Mouse (Mus musculus) megakaryocyte, embryonic 14.5 days (primary cell): Measurements from ENCODE around the gene 1700010I14Rik. TPM values are rescaled to one million over a fixed set of nuclear protein-coding genes. Genes with fewer than 3 reads are reported as not detected.

ENCODE experiments used
- H3K27me3 ChIP-seq: replicated peaks from 2 replicates; pipeline ENCODE3; 2012; ENCODE audit warnings: inconsistent platforms
- H3K36me3 ChIP-seq: replicated peaks from 2 replicates; pipeline ENCODE3; 2012; ENCODE audit warnings: low read length, inconsistent platforms, mixed read lengths
- H3K4me1 ChIP-seq: 2 replicates; pipeline ENCODE4 v1.6.1; 2012; ENCODE audit warnings: inconsistent platforms
- H3K4me3 ChIP-seq: replicated peaks from 2 replicates; pipeline ENCODE3; 2012; ENCODE audit warnings: moderate library complexity, mild to moderate bottlenecking, inconsistent platforms
- H3K9me3 ChIP-seq: 2 replicates; pipeline ENCODE4 v1.6.1; 2012; ENCODE audit warnings: inconsistent platforms
- FLI1 ChIP-seq: IDR thresholded peaks from 2 replicates; pipeline ENCODE4 v1.6.1; 2012; ENCODE audit warnings: low read length, inconsistent platforms, mixed read lengths
- GATA1 ChIP-seq: IDR thresholded peaks from 3 replicates; pipeline ENCODE4 v1.6.1; 2012; ENCODE audit warnings: mixed read lengths, low read length, inconsistent platforms, borderline replicate concordance
- polyA plus RNA-seq: library from polyadenylated mRNA; stranded (reverse); fragments of >175 nt; gene quantifications from 2 replicates; pipeline ENCODE4 v1.2.3, GENCODE M21; 2012; ENCODE audit warnings: low replicate concordance; ENCODE audit not compliant: insufficient read depth

Gene 1700010I14Rik
- 0.47 TPM in 1 of 2 replicates, not detected in the other for polyA plus RNA-seq

GRCm38 (mm10) chr17:8988119-8988807, at the start of gene 1700010I14Rik:
Gene 1700010I14Rik, plus strand, starts transcription at chr17:8988333.
- TF ChIP-seq GATA1, result no peak
- no peak for TF ChIP-seq FLI1
- peak within 1 kb of the TSS; percentile 92 for H3K4me3 ChIP-seq
- H3K9me3 ChIP-seq, result no peaks in the 10 kb centered on the region
- no peaks in the 10 kb centered on the region for H3K27me3 ChIP-seq
- H3K36me3 ChIP-seq, result peaks cover 16% of the 10 kb centered on the region
- H3K4me1 ChIP-seq, result peaks cover 33% of the 10 kb centered on the region

- no peak for TF ChIP-seq FLI1
- no peak for TF ChIP-seq GATA1
- peaks cover 97% of the 10 kb centered on the region for H3K36me3 ChIP-seq
- no peaks in the 10 kb centered on the region for H3K9me3 ChIP-seq
- H3K4me3 ChIP-seq, result no peak overlapping the region
- H3K27me3 ChIP-seq, result peaks cover 1% of the 10 kb centered on the region
- H3K4me1 ChIP-seq, result peaks cover 3% of the 10 kb centered on the region; the same call in 1 of the 2 replicates
These were observed 36.5 kb upstream of the 1700010I14Rik start for GRCm38 (mm10) chr17:8951588-8951987.

GRCm38 (mm10) chr17:8952951-8953350, 35.2 kb upstream of the 1700010I14Rik start:
- H3K4me3 ChIP-seq, result no peak overlapping the region
- H3K27me3 ChIP-seq, result peaks cover 1% of the 10 kb centered on the region
- no peak for TF ChIP-seq GATA1
- no peak for TF ChIP-seq FLI1
- no peaks in the 10 kb centered on the region for H3K9me3 ChIP-seq
- peaks cover 3% of the 10 kb centered on the region; the same call in 1 of the 2 replicates for H3K4me1 ChIP-seq
- H3K36me3 ChIP-seq, result peaks cover 94% of the 10 kb centered on the region

GRCm38 (mm10) chr17:8958125-8958524, 30.0 kb upstream of the 1700010I14Rik start:
- Histone ChIP-seq H3K4me3 (no peak overlapping the region), H3K36me3 (peaks cover 82% of the 10 kb centered on the region), H3K9me3 (no peaks in the 10 kb centered on the region), H3K27me3 (peaks cover 5% of the 10 kb centered on the region), H3K4me1 (peaks cover 3% of the 10 kb centered on the region; the same call in 1 of the 2 replicates)
- no peak for TF ChIP-seq FLI1
- TF ChIP-seq GATA1, result no peak

GRCm38 (mm10) chr17:8960386-8960785, 27.7 kb upstream of the 1700010I14Rik start:
- no peaks in the 10 kb centered on the region for H3K4me1 ChIP-seq
- H3K36me3 ChIP-seq, result peaks cover 81% of the 10 kb centered on the region
- H3K27me3 ChIP-seq, result peaks cover 4% of the 10 kb centered on the region
- no peak overlapping the region for H3K4me3 ChIP-seq
- no peak for TF ChIP-seq GATA1
- no peak for TF ChIP-seq FLI1
- H3K9me3 ChIP-seq, result no peaks in the 10 kb centered on the region

- Histone ChIP-seq H3K4me1 (no peaks in the 10 kb centered on the region), H3K27me3 (peaks cover 4% of the 10 kb centered on the region), H3K9me3 (no peaks in the 10 kb centered on the region), H3K4me3 (no peak overlapping the region), H3K36me3 (peaks cover 81% of the 10 kb centered on the region)
- TF ChIP-seq GATA1 (no peak), FLI1 (no peak)
These were observed 27.0 kb upstream of the 1700010I14Rik start for GRCm38 (mm10) chr17:8961097-8961496.

GRCm38 (mm10) chr17:8961644-8962043, 26.5 kb upstream of the 1700010I14Rik start:
- H3K27me3 ChIP-seq, result peaks cover 4% of the 10 kb centered on the region
- H3K36me3 ChIP-seq, result peaks cover 82% of the 10 kb centered on the region
- no peaks in the 10 kb centered on the region for H3K4me1 ChIP-seq
- H3K4me3 ChIP-seq, result no peak overlapping the region
- no peak for TF ChIP-seq FLI1
- no peak for TF ChIP-seq GATA1
- H3K9me3 ChIP-seq, result no peaks in the 10 kb centered on the region

GRCm38 (mm10) chr17:8965177-8965576, 23.0 kb upstream of the 1700010I14Rik start:
- Histone ChIP-seq H3K4me1 (no peaks in the 10 kb centered on the region), H3K4me3 (no peak overlapping the region), H3K9me3 (no peaks in the 10 kb centered on the region), H3K36me3 (peaks cover 88% of the 10 kb centered on the region), H3K27me3 (no peaks in the 10 kb centered on the region)
- TF ChIP-seq FLI1 (no peak), GATA1 (no peak)

GRCm38 (mm10) chr17:8972152-8972854, 15.8 kb upstream of the 1700010I14Rik start:
- Histone ChIP-seq H3K4me1 (0 out of 2 replicates have a peak, but pooled peaks cover 4% of the 10 kb centered on the region), H3K27me3 (peaks cover 4% of the 10 kb centered on the region), H3K9me3 (no peaks in the 10 kb centered on the region), H3K4me3 (no peak overlapping the region), H3K36me3 (peaks cover 81% of the 10 kb centered on the region)
- no peak for TF ChIP-seq FLI1
- no peak for TF ChIP-seq GATA1

- TF ChIP-seq FLI1 (no peak), GATA1 (no peak)
- Histone ChIP-seq H3K4me1 (0 out of 2 replicates have a peak, but pooled peaks cover 4% of the 10 kb centered on the region), H3K9me3 (no peaks in the 10 kb centered on the region), H3K4me3 (no peak overlapping the region), H3K27me3 (peaks cover 4% of the 10 kb centered on the region), H3K36me3 (peaks cover 82% of the 10 kb centered on the region)
These were observed 14.8 kb upstream of the 1700010I14Rik start for GRCm38 (mm10) chr17:8973331-8973730.
